Mouse (Mus musculus) forebrain, embryonic 14.5 days (tissue): ENCODE data around the gene Lrrc4. TPM values are rescaled to one million over a fixed set of nuclear protein-coding genes. Genes with fewer than 3 reads are reported as not detected.
A peak's percentile ranks its signal among the peaks of the same experiment; 100 is the strongest.

Source experiments
- ATAC-seq: fragments of 200-750 bp; cut with Nextera tagmentation; 2 replicates; pipeline ENCODE4 v1.8.0; 2017; ENCODE audit warnings: mild to moderate bottlenecking, moderate library complexity
- DNase-seq: peaks from one replicate; pipeline ENCODE4 v3.0.0-alpha.2; 2015; ENCODE audit warnings: low spot score
- H3K27ac ChIP-seq: fragments of 300-500 bp; sonication (generic); 2 replicates; pipeline ENCODE4 v1.5.1; 2014; ENCODE audit warnings: low read depth, mild to moderate bottlenecking, control low read depth, low read length, moderate library complexity
- H3K27me3 ChIP-seq: fragments of 300-500 bp; sonication (generic); replicated peaks from 2 replicates; pipeline ENCODE4 v1.6.1; 2014; ENCODE audit warnings: low read length, control low read depth, mixed read lengths; ENCODE audit not compliant: control insufficient read depth, insufficient read depth
- H3K36me3 ChIP-seq: fragments of 300-500 bp; sonication (generic); 2 replicates; pipeline ENCODE4 v1.6.1; 2014; ENCODE audit warnings: low read length, control low read depth; ENCODE audit not compliant: control insufficient read depth, insufficient read depth
- H3K4me1 ChIP-seq: fragments of 300-500 bp; sonication (generic); 2 replicates; pipeline ENCODE4 v1.6.1; 2014; ENCODE audit warnings: antibody characterized with exemption, low read length, control low read depth; ENCODE audit not compliant: control insufficient read depth, insufficient read depth
- H3K4me2 ChIP-seq: fragments of 300-500 bp; sonication (generic); 2 replicates; pipeline ENCODE4 v1.6.1; 2014; ENCODE audit warnings: mild to moderate bottlenecking, control low read depth, low read length
- H3K4me3 ChIP-seq: fragments of 300-500 bp; sonication (generic); 2 replicates; pipeline ENCODE4 v1.5.1; 2014; ENCODE audit warnings: low read depth, low read length, control low read depth
- H3K9ac ChIP-seq: fragments of 300-500 bp; sonication (generic); 2 replicates; pipeline ENCODE4 v1.6.1; 2014; ENCODE audit warnings: mild to moderate bottlenecking, low read length, control low read depth, moderate library complexity
- H3K9me3 ChIP-seq: fragments of 300-500 bp; sonication (generic); replicated peaks from 2 replicates; pipeline ENCODE4 v1.6.1; 2016; ENCODE audit warnings: low read length, control low read depth, mixed read lengths; ENCODE audit not compliant: control insufficient read depth
- WGBS: fragments of 180-500 bp; shearing (Covaris S2); extraction: QIAGEN DNeasy Blood & Tissue Kit; methylation state at CpG from one replicate; pipeline ENCODE4 v1.1.7; 2014; 5-methylcytosine and 5-hydroxymethylcytosine counted together
- polyA plus RNA-seq: library from polyadenylated mRNA; unstranded; fragments of >200 nt; fragmentation: Nextera tagmentation; extraction: Ambion mirVana; gene quantifications from 2 replicates; pipeline ENCODE4 v1.2.1, GENCODE M21; 2014

The Lrrc4 gene
- polyA plus RNA-seq, 1 experiment from 2014 or later: 5.8 TPM

GRCm38 (mm10) chr6:28656511-28656910, 175.0 kb downstream of the Lrrc4 start:
- DNase-seq (no peak), ATAC-seq (no peak)
- Histone ChIP-seq H3K9ac (no peak overlapping the region), H3K4me1 (no peaks in the 10 kb centered on the region; the same call in 1 of the 2 replicates), H3K4me2 (no peak overlapping the region), H3K27me3 (no peaks in the 10 kb centered on the region), H3K4me3 (no peak overlapping the region), H3K36me3 (no peaks in the 10 kb centered on the region), H3K27ac (no peak overlapping the region), H3K9me3 (no peaks in the 10 kb centered on the region)
- 90% methylated on average over 5 of the region's 5 CpGs for WGBS

GRCm38 (mm10) chr6:28645231-28645630, 186.3 kb downstream of the Lrrc4 start:
- ATAC-seq (no peak), DNase-seq (no peak)
- Histone ChIP-seq H3K27ac (no peak overlapping the region), H3K4me1 (no peaks in the 10 kb centered on the region), H3K36me3 (no peaks in the 10 kb centered on the region), H3K9ac (no peak overlapping the region), H3K4me3 (no peak overlapping the region), H3K9me3 (no peaks in the 10 kb centered on the region), H3K4me2 (no peak overlapping the region), H3K27me3 (no peaks in the 10 kb centered on the region)

GRCm38 (mm10) chr6:28642909-28643308, 188.6 kb downstream of the Lrrc4 start:
- no peak overlapping the region for H3K9ac ChIP-seq
- H3K4me2 ChIP-seq: no peak overlapping the region
- no peaks in the 10 kb centered on the region; the same call in 1 of the 2 replicates for H3K4me1 ChIP-seq
- ATAC-seq: no peak
- H3K36me3 ChIP-seq: no peaks in the 10 kb centered on the region
- DNase-seq: no peak
- WGBS: 42% methylated on average over 2 of the region's 2 CpGs
- no peak overlapping the region for H3K27ac ChIP-seq
- H3K27me3 ChIP-seq: no peaks in the 10 kb centered on the region
- H3K4me3 ChIP-seq: no peak overlapping the region
- H3K9me3 ChIP-seq: no peaks in the 10 kb centered on the region

- Histone ChIP-seq H3K9me3 (no peaks in the 10 kb centered on the region), H3K27me3 (no peaks in the 10 kb centered on the region), H3K4me2 (no peak overlapping the region), H3K27ac (no peak overlapping the region), H3K36me3 (no peaks in the 10 kb centered on the region), H3K9ac (no peak overlapping the region), H3K4me3 (no peak overlapping the region), H3K4me1 (no peaks in the 10 kb centered on the region; the same call in 1 of the 2 replicates)
- DNase-seq (no peak), ATAC-seq (no peak)
- 93% methylated on average over 5 of the region's 5 CpGs for WGBS
These were observed 191.5 kb downstream of the Lrrc4 start for GRCm38 (mm10) chr6:28640088-28640487.

GRCm38 (mm10) chr6:28635531-28636348, 195.8 kb downstream of the Lrrc4 start:
- Histone ChIP-seq H3K27me3 (no peaks in the 10 kb centered on the region), H3K27ac (no peak overlapping the region), H3K4me1 (peaks cover 12% of the 10 kb centered on the region), H3K36me3 (no peaks in the 10 kb centered on the region), H3K9me3 (no peaks in the 10 kb centered on the region), H3K4me3 (no peak overlapping the region), H3K4me2 (no peak overlapping the region), H3K9ac (no peak overlapping the region)
- 80% methylated on average over 6 of the region's 6 CpGs for WGBS
- ATAC-seq (no peak), DNase-seq (no peak)

GRCm38 (mm10) chr6:28635092-28635491, 196.5 kb downstream of the Lrrc4 start:
- Histone ChIP-seq H3K4me2 (no peak overlapping the region), H3K4me1 (peaks cover 17% of the 10 kb centered on the region), H3K9ac (no peak overlapping the region), H3K27ac (no peak overlapping the region), H3K4me3 (no peak overlapping the region), H3K36me3 (no peaks in the 10 kb centered on the region), H3K9me3 (no peaks in the 10 kb centered on the region), H3K27me3 (no peaks in the 10 kb centered on the region)
- 68% methylated on average over 1 of the region's 1 CpGs for WGBS
- DNase-seq: no peak
- no peak for ATAC-seq

GRCm38 (mm10) chr6:28633656-28634055, 197.9 kb downstream of the Lrrc4 start:
- DNase-seq (no peak), ATAC-seq (peak; percentile 18; the same call in 1 of the 2 replicates)
- Histone ChIP-seq H3K4me1 (peaks cover 30% of the 10 kb centered on the region), H3K27me3 (no peaks in the 10 kb centered on the region), H3K9me3 (no peaks in the 10 kb centered on the region), H3K4me3 (no peak overlapping the region), H3K4me2 (no peak overlapping the region), H3K36me3 (no peaks in the 10 kb centered on the region), H3K27ac (no peak overlapping the region; the same call in 1 of the 2 replicates), H3K9ac (no peak overlapping the region)
- 48% methylated on average over 3 of the region's 3 CpGs for WGBS

GRCm38 (mm10) chr6:28633120-28633519, 198.4 kb downstream of the Lrrc4 start:
- Histone ChIP-seq H3K4me2 (no peak overlapping the region), H3K9ac (no peak overlapping the region), H3K4me1 (peaks cover 34% of the 10 kb centered on the region), H3K27ac (peak overlapping the region; percentile 53), H3K36me3 (no peaks in the 10 kb centered on the region), H3K4me3 (no peak overlapping the region), H3K27me3 (no peaks in the 10 kb centered on the region), H3K9me3 (no peaks in the 10 kb centered on the region)
- 17% methylated on average over 2 of the region's 2 CpGs for WGBS
- ATAC-seq (peak; percentile 68), DNase-seq (peak; percentile 79)

- no peaks in the 10 kb centered on the region for H3K9me3 ChIP-seq
- H3K27ac ChIP-seq: no peak overlapping the region
- WGBS: 38% methylated on average over 2 of the region's 2 CpGs
- H3K9ac ChIP-seq: no peak overlapping the region
- DNase-seq (peak; percentile 48), ATAC-seq (no peak)
- no peaks in the 10 kb centered on the region for H3K27me3 ChIP-seq
- H3K4me3 ChIP-seq: no peak overlapping the region
- H3K4me1 ChIP-seq: peaks cover 34% of the 10 kb centered on the region
- H3K4me2 ChIP-seq: no peak overlapping the region
- no peaks in the 10 kb centered on the region for H3K36me3 ChIP-seq
These were observed 200.6 kb downstream of the Lrrc4 start for GRCm38 (mm10) chr6:28630926-28631325.
